Mouse (Mus musculus) midbrain, embryonic 13.5 days (tissue): Measurements from ENCODE around the gene Simc1. TPM values are rescaled to one million over a fixed set of nuclear protein-coding genes. Genes with fewer than 3 reads are reported as not detected.
A peak's percentile ranks its signal among the peaks of the same experiment; 100 is the strongest.
"Not testable (repeated sequence)": the region's sequence is repeated elsewhere in the genome, so short reads cannot be mapped to it uniquely, and the experiment has no call there.

Experiments used
- ATAC-seq: fragments of 200-750 bp; cut with Nextera tagmentation; 2 replicates; pipeline ENCODE4 v1.8.0; 2017; ENCODE audit warnings: mild to moderate bottlenecking, moderate TSS enrichment, moderate library complexity
- H3K27ac ChIP-seq: fragments of 300-500 bp; sonication (generic); 2 replicates; pipeline ENCODE4 v1.5.1; 2015; ENCODE audit warnings: inconsistent platforms, mild to moderate bottlenecking, moderate library complexity
- H3K27me3 ChIP-seq: fragments of 300-500 bp; sonication (generic); 2 replicates; pipeline ENCODE4 v1.6.1; 2015; ENCODE audit warnings: mild to moderate bottlenecking, inconsistent platforms
- H3K36me3 ChIP-seq: fragments of 300-500 bp; sonication (generic); 2 replicates; pipeline ENCODE4 v1.6.1; 2015; ENCODE audit warnings: mild to moderate bottlenecking, inconsistent platforms
- H3K4me1 ChIP-seq: fragments of 300-500 bp; sonication (generic); replicated peaks from 2 replicates; pipeline ENCODE4 v1.6.1; 2015; ENCODE audit warnings: inconsistent platforms
- H3K4me2 ChIP-seq: fragments of 300-500 bp; sonication (generic); replicated peaks from 2 replicates; pipeline ENCODE4 v1.6.1; 2015; ENCODE audit warnings: moderate library complexity, mild to moderate bottlenecking, inconsistent platforms
- H3K4me3 ChIP-seq: fragments of 300-500 bp; sonication (generic); replicated peaks from 2 replicates; pipeline ENCODE4 v1.5.1; 2015; ENCODE audit warnings: mild to moderate bottlenecking, inconsistent platforms
- H3K9ac ChIP-seq: fragments of 300-500 bp; sonication (generic); replicated peaks from 2 replicates; pipeline ENCODE4 v1.6.1; 2015; ENCODE audit warnings: mild to moderate bottlenecking, inconsistent platforms
- H3K9me3 ChIP-seq: fragments of 300-500 bp; sonication (generic); 2 replicates; pipeline ENCODE4 v1.6.1; 2016; ENCODE audit warnings: mild to moderate bottlenecking, inconsistent platforms
- WGBS: fragments of 180-500 bp; shearing (Covaris S2); methylation state at CpG from one replicate; pipeline ENCODE4 v1.1.7; 2015; 5-methylcytosine and 5-hydroxymethylcytosine counted together
- polyA plus RNA-seq: library from polyadenylated mRNA; unstranded; fragments of >200 nt; fragmentation: Nextera tagmentation; extraction: Ambion mirVana; gene quantifications from 2 replicates; pipeline ENCODE4 v1.2.1, GENCODE M21; 2015

Gene Simc1
- polyA plus RNA-seq, 1 experiment from 2014 or later, result 21.3 TPM

DNA sequence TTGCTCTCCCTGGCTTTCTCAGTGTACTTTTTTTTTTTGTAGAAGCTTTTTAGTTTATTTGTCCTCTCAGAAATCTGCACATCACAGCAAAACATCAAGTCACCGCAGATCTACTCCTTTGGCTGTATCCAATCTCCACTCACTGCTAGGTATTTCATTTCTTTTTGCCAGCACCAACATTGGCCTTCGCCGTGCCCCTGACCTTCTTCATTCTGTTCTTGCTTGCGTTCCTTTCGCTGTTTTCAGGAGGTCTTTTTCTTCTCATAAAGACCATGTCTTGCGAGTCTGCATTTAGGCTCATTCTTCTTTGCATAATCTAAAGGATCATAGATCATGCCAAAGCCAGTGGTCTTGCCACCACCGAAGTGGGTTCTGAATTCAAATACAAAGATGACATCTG is 4.0 kb upstream of the Simc1 start:
- H3K4me3 ChIP-seq, H3K9me3 ChIP-seq, H3K4me1 ChIP-seq, ATAC-seq, H3K9ac ChIP-seq, H3K36me3 ChIP-seq, H3K4me2 ChIP-seq, H3K27ac ChIP-seq: not testable (repeated sequence)
- 88% methylated on average over 7 of the region's 7 CpGs for WGBS
- H3K27me3 ChIP-seq, result peaks cover 11% of the 10 kb centered on the region; the same call in 1 of the 2 replicates

DNA sequence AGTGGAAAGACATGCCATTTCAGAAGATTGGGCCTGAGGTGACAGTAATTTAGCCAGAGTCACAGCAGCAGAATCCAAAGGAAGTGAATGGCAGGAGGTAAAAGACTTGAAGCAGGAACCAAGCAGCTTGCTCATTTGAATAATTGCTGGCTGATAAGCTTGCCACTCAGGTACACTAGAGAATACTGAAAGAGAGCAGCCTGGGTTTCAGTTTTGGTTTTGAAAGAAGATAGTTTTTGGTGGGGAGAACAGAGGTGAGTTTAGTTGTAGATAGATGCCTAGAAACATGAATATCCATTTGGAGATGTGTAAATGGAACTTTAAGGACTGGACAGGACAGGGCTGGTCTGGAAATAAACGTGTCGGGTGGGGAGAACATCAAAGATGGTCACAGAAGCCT is 2.2 kb upstream of the Simc1 start:
- Histone ChIP-seq H3K27me3 (peaks cover 11% of the 10 kb centered on the region; the same call in 1 of the 2 replicates), H3K36me3 (no peaks in the 10 kb centered on the region), H3K4me1 (peaks cover 20% of the 10 kb centered on the region), H3K4me2 (no peak overlapping the region), H3K27ac (no peak overlapping the region), H3K4me3 (no peak overlapping the region), H3K9ac (no peak overlapping the region), H3K9me3 (no peaks in the 10 kb centered on the region)
- no peak for ATAC-seq
- WGBS, result 87% methylated on average over 2 of the region's 2 CpGs

DNA sequence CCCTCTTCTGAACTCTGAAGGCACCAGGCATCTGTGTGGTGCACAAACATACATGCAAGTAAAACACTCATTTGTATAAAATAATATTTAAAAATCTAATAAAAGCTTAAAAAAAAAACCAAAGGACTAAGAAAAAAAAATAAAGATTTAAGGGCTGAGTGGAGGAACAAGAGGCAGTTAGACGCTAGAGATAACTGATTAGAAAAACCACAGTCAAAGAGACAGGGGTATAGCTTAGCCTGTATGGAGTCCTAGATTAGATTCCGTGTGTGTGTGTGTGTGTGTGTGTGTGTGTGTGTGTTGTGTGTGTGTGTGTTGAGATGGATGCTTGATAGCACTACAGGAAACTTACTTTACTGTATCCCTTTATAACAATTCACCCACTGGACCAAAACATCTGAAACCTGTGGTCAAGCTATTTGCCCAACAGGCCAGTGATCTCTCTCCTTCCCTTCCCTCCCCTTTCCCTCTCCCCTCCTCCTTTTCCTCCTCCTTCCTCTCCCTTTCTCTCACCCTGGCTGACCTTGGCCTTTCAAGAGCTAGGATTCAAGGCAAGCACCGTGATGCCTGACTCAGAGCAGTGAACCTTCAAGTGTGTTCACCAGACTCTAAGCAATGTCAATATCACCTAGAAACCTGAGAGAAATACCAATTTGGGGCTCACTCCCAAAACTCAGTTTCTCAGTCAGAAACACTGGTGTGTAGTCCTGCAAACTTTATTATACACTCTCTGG is 1.5 kb upstream of the Simc1 start:
- Histone ChIP-seq H3K4me3 (no peak overlapping the region), H3K9ac (no peak overlapping the region), H3K36me3 (no peaks in the 10 kb centered on the region; the same call in 1 of the 2 replicates), H3K9me3 (no peaks in the 10 kb centered on the region), H3K27ac (no peak overlapping the region), H3K4me1 (peaks cover 20% of the 10 kb centered on the region), H3K4me2 (no peak overlapping the region), H3K27me3 (peaks cover 11% of the 10 kb centered on the region; the same call in 1 of the 2 replicates)
- 62% methylated on average over 3 of the region's 3 CpGs for WGBS
- ATAC-seq, result no peak

DNA sequence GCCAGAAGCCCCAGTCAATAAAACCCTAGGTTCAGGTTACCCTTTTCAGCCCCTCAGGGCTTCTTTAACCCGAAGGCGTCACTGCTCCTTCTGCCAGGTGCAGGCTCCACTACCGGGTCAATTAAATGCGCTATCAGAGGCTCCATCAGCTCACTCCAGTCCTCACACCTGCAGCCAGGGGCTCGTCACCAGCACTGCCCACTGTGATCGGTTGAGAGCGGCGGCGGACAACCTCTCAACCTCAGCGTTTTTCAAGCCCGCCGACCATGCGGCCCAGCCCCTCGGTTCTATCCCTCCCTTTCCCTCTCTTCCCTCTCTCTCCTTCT is 338 bp upstream of the Simc1 start:
- Histone ChIP-seq H3K27me3 (peaks cover 9% of the 10 kb centered on the region; the same call in 1 of the 2 replicates), H3K36me3 (no peaks in the 10 kb centered on the region; the same call in 1 of the 2 replicates), H3K9ac (peak overlapping the region; percentile 89), H3K4me1 (peaks cover 20% of the 10 kb centered on the region), H3K9me3 (no peaks in the 10 kb centered on the region), H3K4me2 (peak overlapping the region; percentile 81), H3K27ac (peak overlapping the region; percentile 86), H3K4me3 (peak overlapping the region; percentile 76)
- ATAC-seq, result peak; percentile 81; the same call in 1 of the 2 replicates
- 2% methylated on average over 14 of the region's 14 CpGs for WGBS

DNA sequence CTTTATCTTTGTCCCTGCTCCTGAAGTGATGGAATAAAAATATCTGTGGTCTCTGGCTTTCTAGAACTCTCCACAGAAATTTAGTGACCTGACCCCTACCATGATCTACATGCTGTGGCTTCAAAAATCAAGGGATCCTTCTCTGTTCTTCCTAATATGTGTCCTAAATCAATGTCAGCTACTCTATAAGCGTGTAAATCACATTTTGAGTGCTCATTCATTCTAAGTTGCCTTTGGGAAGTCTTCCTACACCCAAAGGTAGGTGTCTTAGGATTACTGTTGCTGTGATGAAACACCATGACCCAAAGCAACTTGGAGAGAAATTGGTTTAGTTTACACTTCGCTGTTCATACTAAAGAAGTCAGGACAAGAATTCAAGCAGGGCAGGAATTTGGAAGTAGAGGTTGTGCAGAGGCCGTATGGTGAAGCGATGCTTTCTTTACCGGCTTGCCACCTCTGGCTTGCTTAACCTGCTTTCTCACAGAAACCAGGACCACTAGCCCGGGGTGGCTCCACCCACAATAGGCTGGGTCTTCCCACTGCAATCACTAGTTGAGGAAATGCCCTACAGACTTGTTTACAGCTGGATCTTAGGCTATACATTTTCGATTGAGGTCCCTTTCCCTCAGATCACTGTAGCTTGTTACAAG is 1.2 kb downstream of the Simc1 start:
- no peaks in the 10 kb centered on the region for H3K9me3 ChIP-seq
- peaks cover 9% of the 10 kb centered on the region; the same call in 1 of the 2 replicates for H3K27me3 ChIP-seq
- no peaks in the 10 kb centered on the region; the same call in 1 of the 2 replicates for H3K36me3 ChIP-seq
- ATAC-seq, result no peak
- H3K27ac ChIP-seq, result peak overlapping the region; percentile 86; the same call in 1 of the 2 replicates
- H3K4me3 ChIP-seq, result peak overlapping the region; percentile 76
- WGBS, result 50% methylated on average over 7 of the region's 7 CpGs
- peak overlapping the region; percentile 89 for H3K9ac ChIP-seq
- peak overlapping the region; percentile 81 for H3K4me2 ChIP-seq
- peaks cover 20% of the 10 kb centered on the region for H3K4me1 ChIP-seq

DNA sequence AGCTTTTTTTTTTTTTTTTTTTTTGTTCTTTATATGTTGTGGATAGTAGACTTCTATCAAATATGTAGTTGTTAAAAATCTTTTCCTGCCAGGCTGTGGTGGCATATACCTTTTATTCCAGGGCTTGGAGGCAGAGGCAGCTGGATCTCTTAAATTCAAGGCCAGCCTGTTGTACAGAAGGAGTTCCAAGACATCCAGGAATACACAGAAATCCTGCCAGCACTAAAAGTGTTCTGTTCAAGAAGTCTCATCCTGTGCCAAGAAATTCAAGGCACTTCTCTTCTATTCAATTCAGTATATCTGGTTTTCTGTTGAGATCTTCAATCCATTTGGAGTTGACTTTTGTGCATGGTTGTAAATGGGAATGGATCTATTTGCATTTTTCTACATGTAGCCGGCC is 2.3 kb downstream of the Simc1 start:
- H3K9me3 ChIP-seq, result no peaks in the 10 kb centered on the region
- H3K27me3 ChIP-seq, result peaks cover 9% of the 10 kb centered on the region; the same call in 1 of the 2 replicates
- H3K9ac ChIP-seq, result no peak overlapping the region
- no peak overlapping the region for H3K4me2 ChIP-seq
- 95% methylated on average over 1 of the region's 1 CpGs for WGBS
- ATAC-seq, result no peak
- H3K27ac ChIP-seq, result no peak overlapping the region
- H3K36me3 ChIP-seq, result peaks cover under 1% of the 10 kb centered on the region; the same call in 1 of the 2 replicates
- H3K4me3 ChIP-seq, result no peak overlapping the region
- H3K4me1 ChIP-seq, result peaks cover 20% of the 10 kb centered on the region

DNA sequence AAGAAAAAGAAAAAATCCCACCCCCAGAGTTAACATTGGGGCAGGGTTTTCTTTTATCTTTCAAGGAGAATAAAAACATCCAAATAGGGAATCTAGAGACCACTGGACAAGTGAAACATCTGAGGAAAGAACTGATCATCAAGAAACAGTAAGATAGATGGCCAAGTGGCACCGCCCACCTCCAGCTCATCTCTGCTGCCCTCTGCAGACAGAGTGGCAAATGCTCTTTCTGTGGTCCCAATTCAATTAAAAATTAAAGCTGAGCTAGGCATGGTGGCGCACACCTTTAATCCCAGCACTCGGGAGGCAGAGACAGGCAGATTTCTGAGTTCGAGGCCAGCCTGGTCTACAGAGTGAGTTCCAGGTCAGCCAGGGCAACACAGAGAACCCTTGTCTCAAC is 16.6 kb downstream of the Simc1 start:
- H3K4me2 ChIP-seq, result no peak overlapping the region
- WGBS, result 93% methylated on average over 4 of the region's 4 CpGs
- H3K27ac ChIP-seq, result no peak overlapping the region
- no peaks in the 10 kb centered on the region for H3K9me3 ChIP-seq
- no peak overlapping the region for H3K9ac ChIP-seq
- H3K27me3 ChIP-seq, result no peaks in the 10 kb centered on the region
- H3K4me1 ChIP-seq, result no peaks in the 10 kb centered on the region
- peaks cover 24% of the 10 kb centered on the region for H3K36me3 ChIP-seq
- ATAC-seq, result no peak
- no peak overlapping the region for H3K4me3 ChIP-seq

DNA sequence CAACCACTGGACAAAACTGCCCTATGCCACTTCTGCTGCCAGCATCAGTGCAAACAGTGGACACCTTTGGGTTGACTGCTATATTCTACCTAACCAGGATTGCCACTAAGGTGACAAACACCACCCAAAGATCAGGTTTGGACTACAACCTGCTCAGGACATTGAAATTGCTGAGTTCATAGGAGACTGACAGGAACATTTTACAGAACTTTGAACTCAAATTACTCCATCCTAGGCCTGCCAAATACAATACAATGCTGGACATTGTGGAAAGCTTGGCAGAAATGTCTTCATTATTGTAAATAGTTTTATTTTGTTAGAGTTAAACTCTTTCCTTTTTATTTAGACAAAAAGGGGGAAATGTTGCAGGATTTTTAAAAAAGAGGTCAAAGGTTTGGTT is 17.6 kb downstream of the Simc1 start:
- Histone ChIP-seq H3K27me3 (no peaks in the 10 kb centered on the region), H3K9me3 (no peaks in the 10 kb centered on the region), H3K27ac (no peak overlapping the region), H3K4me1 (no peaks in the 10 kb centered on the region), H3K36me3 (peaks cover 28% of the 10 kb centered on the region), H3K4me2 (no peak overlapping the region), H3K9ac (no peak overlapping the region), H3K4me3 (no peak overlapping the region)
- no peak for ATAC-seq

DNA sequence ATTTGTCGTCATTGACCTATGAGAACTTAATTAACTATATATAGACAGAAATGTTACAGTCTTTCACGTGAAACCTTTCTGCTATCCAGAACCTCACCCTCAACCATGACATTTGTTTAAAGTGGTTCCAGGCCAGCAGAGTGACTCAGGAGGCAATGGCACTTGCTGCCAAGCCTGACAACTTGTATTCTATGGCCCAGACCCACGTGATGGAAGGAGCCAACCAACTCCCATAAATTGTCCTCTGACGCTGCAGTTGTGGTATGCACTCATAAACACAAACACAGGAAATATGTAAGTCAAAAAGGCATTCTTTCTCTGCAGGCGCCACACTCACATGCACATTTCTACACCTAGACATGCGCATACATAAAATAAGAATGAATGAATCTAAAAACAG is 23.6 kb downstream of the Simc1 start:
- no peak overlapping the region for H3K27ac ChIP-seq
- no peak overlapping the region for H3K9ac ChIP-seq
- H3K4me2 ChIP-seq, result no peak overlapping the region
- no peak for ATAC-seq
- H3K4me3 ChIP-seq, result no peak overlapping the region
- H3K27me3 ChIP-seq, result no peaks in the 10 kb centered on the region
- H3K4me1 ChIP-seq, result no peaks in the 10 kb centered on the region
- 91% methylated on average over 6 of the region's 6 CpGs for WGBS
- no peaks in the 10 kb centered on the region for H3K9me3 ChIP-seq
- H3K36me3 ChIP-seq, result peaks cover 70% of the 10 kb centered on the region

DNA sequence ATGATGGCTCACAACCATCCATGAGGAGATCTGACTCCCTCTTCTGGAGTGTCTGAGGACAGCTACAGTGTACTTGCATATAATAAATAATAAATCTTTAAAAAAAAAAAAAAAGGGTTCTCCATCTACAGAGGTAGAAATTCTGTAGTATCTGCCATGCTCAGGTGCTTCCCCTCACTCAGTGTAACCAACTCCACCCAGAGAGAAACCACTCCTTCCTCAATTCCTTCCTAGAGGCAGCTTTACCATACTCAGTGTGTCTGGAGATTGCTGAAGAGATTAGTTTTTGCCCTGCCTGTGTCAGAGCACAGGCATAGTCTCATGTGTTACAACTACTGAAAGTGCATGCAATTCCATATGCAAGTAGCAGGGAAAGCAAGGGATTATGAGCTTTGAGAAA is 28.6 kb downstream of the Simc1 start:
- Histone ChIP-seq H3K27ac (no peak overlapping the region), H3K27me3 (no peaks in the 10 kb centered on the region), H3K9ac (no peak overlapping the region), H3K9me3 (no peaks in the 10 kb centered on the region), H3K36me3 (peaks cover 71% of the 10 kb centered on the region), H3K4me3 (no peak overlapping the region), H3K4me2 (no peak overlapping the region), H3K4me1 (no peaks in the 10 kb centered on the region)
- no peak for ATAC-seq

DNA sequence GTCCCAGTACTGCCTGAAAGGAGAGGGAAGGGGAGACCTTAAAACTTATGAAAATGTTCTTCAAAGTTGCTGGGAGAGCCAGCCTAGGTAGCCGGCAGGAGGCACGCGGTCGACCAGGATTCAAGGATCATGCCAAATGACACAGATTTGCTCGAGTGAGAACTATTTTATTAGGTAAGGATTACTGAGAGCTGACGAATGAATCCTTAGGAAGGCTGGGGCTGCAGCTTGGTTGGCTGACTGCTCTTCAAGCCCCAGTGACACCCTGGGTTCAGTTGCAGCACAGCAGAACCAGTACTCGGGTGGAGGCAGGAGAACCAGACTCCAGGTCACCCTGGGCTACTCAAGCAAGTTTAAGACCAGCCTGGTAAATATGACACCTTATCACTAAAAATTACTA is 44.5 kb downstream of the Simc1 start:
- ATAC-seq, result no peak
- Histone ChIP-seq H3K4me2 (no peak overlapping the region), H3K9me3 (no peaks in the 10 kb centered on the region), H3K4me1 (no peaks in the 10 kb centered on the region), H3K4me3 (no peak overlapping the region), H3K27ac (no peak overlapping the region), H3K9ac (no peak overlapping the region), H3K36me3 (peaks cover 73% of the 10 kb centered on the region), H3K27me3 (no peaks in the 10 kb centered on the region)
- WGBS, result 87% methylated on average over 7 of the region's 7 CpGs

DNA sequence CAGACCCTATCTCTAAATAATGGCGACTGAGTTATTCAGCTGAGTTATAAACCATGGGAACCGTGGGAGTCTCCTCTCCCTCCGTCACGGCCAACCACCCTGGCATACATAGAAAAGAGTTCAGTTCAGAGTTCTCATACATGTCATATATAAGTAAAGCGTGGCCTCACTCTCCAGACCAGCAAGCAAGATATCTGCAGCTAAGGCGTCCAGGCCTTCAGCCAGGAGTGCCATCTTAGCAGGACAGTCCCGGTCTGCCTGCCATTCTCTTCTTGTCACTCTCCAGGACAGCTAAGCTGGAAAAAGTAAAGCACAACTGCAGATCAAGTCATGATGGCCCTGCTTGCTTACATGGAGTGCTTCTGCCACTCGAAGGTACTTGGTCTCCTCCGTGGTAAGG is 52.6 kb downstream of the Simc1 start:
- Histone ChIP-seq H3K4me2 (no peak overlapping the region), H3K4me3 (no peak overlapping the region), H3K9ac (no peak overlapping the region), H3K27me3 (no peaks in the 10 kb centered on the region), H3K4me1 (no peaks in the 10 kb centered on the region), H3K36me3 (peaks cover 95% of the 10 kb centered on the region), H3K27ac (no peak overlapping the region), H3K9me3 (no peaks in the 10 kb centered on the region)
- no peak for ATAC-seq
- 90% methylated on average over 9 of the region's 9 CpGs for WGBS
